Mouse (Mus musculus) small intestine, adult 2 months (tissue): ENCODE results near the gene Rps15a.

Source experiments
- CTCF ChIP-seq: fragments of 200-500 bp; IDR thresholded peaks from 2 replicates; pipeline ENCODE4 v1.5.1; 2012; ENCODE audit warnings: low read depth, mild to moderate bottlenecking, control low read depth, inconsistent platforms, low read length, moderate library complexity, mixed read lengths; ENCODE audit not compliant: insufficient replicate concordance, insufficient read length; ENCODE audit errors: extremely low read depth
- POLR2A ChIP-seq: fragments of 200-500 bp; IDR thresholded peaks from 2 replicates; pipeline ENCODE4 v1.6.1; 2012; ENCODE audit warnings: low read depth, mild to moderate bottlenecking, control low read depth, inconsistent platforms, low read length, moderate library complexity

- no peak for TF ChIP-seq CTCF
- TF ChIP-seq POLR2A, result no peak
Observed at GRCm38 (mm10) chr7:118154150-118154549, 38.2 kb upstream of the Rps15a start.
